Mouse (Mus musculus) 3T3-L1 (cell line): ENCODE measurements around the gene Etv2.

Experiments
- DNase-seq: peaks from one replicate; pipeline ENCODE4 v3.0.0-alpha.2; 2015; ENCODE audit warnings: low read depth, low spot score

Etv2 gene

GRCm38 (mm10) chr7:30635752-30636151 is at the start of gene Etv2:
TSS of gene Etv2 (minus strand) at chr7:30635852.
- DNase-seq: no peak

- no peak for DNase-seq
Observed at GRCm38 (mm10) chr7:30683425-30683824, 47.8 kb upstream of the Etv2 start.

DNA sequence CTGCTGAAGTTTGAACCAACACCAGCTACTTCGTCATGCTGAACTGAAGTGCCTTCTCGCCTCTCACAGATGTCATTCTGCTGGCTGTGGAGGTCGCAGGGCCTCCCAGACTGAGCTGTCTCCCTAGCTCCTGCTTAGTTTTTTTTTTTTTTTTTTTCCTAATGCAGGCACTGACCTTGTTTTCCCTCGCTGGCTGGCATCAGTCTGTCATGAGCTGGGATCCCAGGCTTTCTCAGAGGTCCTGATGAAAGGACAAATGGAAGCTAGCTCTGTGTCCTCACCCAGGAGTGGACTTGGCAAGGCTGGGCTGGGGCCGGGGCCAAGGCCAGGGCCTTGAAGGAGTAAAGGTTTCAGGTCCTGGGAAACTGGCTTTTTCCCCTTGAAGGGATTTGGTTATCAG is 46.2 kb upstream of the Etv2 start:
- no peak for DNase-seq

- DNase-seq: peak; percentile 82
Observed at GRCm38 (mm10) chr7:30678263-30678975, 42.8 kb upstream of the Etv2 start.

DNA sequence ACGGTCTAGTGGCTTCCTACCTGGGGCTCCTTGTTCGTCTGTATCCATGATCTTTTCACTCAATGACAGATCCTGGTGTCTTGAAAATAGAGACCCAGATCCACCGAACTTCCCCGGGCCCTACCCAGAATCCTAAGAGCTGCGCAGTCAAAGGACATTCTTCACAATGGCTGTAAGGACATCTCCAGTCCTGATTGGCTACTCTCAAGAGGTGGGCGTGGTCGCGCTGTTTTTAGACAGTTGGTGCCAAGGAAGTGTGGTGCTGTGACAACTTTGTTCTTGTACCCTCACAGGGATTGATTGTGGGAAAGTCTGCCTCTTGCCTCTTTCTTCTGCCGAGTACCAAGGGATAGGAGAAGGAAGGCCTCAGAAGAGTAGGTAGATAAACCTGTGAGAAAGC is 35.8 kb upstream of the Etv2 start, which contains the start of gene Pmis2:
Gene Pmis2, minus strand, starts transcription at position 126 of the 400 bp plus-strand sequence.
- DNase-seq: no peak

- DNase-seq: peak; percentile 45
Observed at GRCm38 (mm10) chr7:30669229-30669628, 33.6 kb upstream of the Etv2 start.

DNA sequence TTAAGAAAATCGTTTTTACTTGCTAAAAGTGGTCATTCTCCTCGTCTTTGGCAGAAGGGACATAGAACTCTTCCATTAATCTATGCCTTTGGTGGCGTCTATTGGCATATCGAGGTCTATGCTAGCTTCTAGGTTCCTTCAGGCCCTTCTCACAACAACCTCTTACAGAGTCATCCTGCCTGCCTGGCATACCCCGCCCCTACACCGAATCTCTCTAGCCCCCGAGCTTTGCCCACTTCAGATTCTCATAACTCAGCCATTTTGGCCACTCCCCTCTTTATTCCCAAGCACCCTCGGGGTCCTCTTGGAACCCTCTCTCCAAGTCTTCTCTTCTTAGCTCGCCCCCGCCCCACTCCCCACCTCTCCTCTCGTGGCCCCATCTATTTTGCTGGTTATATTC is 29.7 kb upstream of the Etv2 start:
- DNase-seq: peak; percentile 7

DNA sequence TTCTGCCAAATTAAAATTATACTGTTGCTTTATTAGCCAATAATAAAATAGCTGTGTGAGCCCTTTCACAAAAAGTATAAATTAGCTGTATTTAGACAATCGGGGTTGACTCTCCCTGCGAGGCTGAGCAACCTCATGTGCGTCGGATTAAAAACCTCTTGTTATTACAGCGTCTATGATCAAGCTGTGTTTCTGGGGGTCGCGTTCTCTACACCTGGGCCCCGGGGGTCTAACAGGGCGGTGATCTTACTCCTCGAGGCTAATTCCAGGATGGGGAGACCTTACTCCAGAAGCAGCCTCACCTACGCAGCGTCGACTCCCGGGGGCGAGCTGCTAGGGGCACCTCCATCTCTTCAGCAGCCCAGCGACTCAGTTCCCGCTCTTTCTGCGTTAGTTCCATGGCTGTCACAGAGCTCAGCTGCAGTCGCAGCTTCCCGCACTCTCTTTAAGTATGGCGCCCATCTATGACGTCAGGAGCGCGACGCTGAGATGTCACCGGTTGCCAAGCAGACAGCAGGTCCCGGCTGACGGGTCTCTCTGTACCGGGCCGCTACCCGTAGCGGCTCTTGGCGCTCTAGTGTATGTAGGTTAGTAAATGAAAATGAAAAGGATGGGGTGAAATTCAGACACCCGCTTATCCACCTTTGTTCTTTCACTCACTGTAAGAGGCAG is 29.0 kb upstream of the Etv2 start, which contains the start of gene Haus5:
Gene Haus5, minus strand, starts transcription at position 466 of the 672 bp plus-strand sequence.
- DNase-seq: peak; percentile 90

GRCm38 (mm10) chr7:30649591-30650540 is 14.2 kb upstream of the Etv2 start, which contains the start of gene Rbm42:
TSS of gene Rbm42 (minus strand) at chr7:30650317.
- DNase-seq: peak; percentile 99

- no peak for DNase-seq
Observed at GRCm38 (mm10) chr7:30639083-30639482, 3.4 kb upstream of the Etv2 start.

DNA sequence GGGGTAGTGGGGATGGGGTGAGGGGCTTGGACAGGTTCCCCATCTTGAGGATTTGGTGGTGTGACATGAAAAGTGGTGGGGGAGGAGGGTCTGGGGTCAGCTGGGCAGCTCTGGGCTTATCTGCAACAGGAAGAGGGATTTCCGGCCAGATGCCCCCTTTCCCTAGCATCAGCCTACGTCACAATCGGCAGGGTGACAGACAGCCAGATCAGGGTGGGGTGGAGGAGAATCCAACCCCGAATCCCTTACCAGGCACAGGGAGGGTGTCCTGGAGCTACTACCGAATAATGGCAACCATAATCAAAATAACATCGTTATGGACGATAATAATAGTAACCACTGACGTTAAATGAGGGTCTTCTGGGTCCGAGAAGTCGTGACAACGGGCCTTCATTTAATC is 743 bp upstream of the Etv2 start:
- no peak for DNase-seq

DNA sequence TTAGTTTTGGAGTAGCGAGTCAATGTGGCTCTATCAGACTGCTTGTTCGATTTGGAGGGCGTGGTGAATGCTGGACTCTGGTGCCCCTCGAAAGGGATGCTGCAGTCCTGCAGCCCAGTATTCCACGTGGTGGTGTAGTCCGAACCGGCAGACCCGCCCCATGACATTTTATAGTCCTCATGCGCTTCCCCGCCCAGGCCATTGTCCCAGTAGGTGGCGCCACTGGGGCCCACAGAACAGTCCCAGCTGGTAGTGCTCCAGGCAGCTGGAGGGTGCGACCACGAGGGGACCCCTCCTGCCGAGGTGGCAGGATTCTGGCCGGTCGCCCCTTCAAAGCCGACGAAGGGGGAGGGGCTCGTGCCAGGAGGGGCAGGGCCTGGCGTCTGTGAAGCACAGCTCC is 1.0 kb downstream of the Etv2 start:
- DNase-seq: peak; percentile 16

GRCm38 (mm10) chr7:30633762-30634412 is 1.8 kb downstream of the Etv2 start:
- no peak for DNase-seq

GRCm38 (mm10) chr7:30629013-30629412 is 6.6 kb downstream of the Etv2 start:
- DNase-seq: no peak

DNA sequence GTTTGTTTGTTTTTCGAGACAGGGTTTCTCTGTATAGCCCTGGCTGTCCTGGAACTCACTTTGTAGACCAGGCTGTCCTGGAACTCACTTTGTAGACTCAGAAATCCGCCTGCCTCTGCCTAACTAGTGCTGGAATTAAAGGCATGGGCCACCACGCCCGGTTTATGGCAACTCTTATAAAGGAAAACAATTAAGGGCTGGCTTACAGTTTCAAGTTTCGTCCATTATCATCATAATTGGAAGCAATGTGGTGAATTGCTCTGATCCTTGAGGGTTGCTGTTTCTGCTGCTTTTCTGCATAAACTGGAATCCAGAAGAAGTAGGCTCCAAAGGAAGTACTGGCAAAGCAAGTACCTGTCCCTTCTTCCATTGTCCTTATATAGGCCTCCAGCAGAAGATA is 9.0 kb downstream of the Etv2 start:
- no peak for DNase-seq

- DNase-seq: peak; percentile 84
Observed at GRCm38 (mm10) chr7:30625530-30626384, 9.9 kb downstream of the Etv2 start, which contains the start of gene Cox6b1. TSS of gene Cox6b1 (minus strand) at chr7:30626151.

DNA sequence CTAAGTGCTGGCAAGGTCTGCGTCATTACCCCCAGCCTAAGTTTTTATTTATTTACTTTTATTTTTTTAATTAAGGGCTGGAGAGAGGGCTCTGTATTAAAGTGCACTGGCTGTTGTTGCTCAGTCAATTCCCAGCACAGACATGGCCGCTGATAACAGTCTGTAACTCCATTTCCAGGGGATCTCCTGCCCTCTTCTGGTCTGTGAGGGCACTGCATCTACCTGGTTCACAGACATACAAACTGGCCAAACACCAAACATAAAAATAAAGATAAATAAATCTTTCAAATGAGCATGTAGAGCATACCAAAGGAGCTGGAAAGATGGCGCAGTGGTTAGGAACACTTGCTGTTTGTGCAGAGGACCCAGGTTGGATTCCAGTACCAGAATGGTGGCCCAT is 16.4 kb downstream of the Etv2 start:
- DNase-seq: peak; percentile 61

- DNase-seq: no peak
Observed at GRCm38 (mm10) chr7:30618658-30619057, 17.0 kb downstream of the Etv2 start.

- no peak for DNase-seq
Observed at GRCm38 (mm10) chr7:30615049-30615760, 20.4 kb downstream of the Etv2 start.

- DNase-seq: peak; percentile 70
Observed at GRCm38 (mm10) chr7:30614454-30614853, 21.2 kb downstream of the Etv2 start.
